Mouse (Mus musculus) C2C12 (cell line): ENCODE data around the gene Dera.

Experiments used
- CTCF ChIP-seq: IDR thresholded peaks from one replicate; pipeline ENCODE4 v1.5.1; 2011; ENCODE audit not compliant: control insufficient read depth, insufficient read depth, insufficient read length
- MAX ChIP-seq: IDR thresholded peaks from one replicate; pipeline ENCODE4 v1.6.1; 2011; ENCODE audit warnings: mild to moderate bottlenecking, control low read depth
- MYOG ChIP-seq: IDR thresholded peaks from one replicate; pipeline ENCODE4 v1.6.1; 2011; ENCODE audit not compliant: control insufficient read depth, insufficient read length; ENCODE audit errors: extremely low read depth

DNA sequence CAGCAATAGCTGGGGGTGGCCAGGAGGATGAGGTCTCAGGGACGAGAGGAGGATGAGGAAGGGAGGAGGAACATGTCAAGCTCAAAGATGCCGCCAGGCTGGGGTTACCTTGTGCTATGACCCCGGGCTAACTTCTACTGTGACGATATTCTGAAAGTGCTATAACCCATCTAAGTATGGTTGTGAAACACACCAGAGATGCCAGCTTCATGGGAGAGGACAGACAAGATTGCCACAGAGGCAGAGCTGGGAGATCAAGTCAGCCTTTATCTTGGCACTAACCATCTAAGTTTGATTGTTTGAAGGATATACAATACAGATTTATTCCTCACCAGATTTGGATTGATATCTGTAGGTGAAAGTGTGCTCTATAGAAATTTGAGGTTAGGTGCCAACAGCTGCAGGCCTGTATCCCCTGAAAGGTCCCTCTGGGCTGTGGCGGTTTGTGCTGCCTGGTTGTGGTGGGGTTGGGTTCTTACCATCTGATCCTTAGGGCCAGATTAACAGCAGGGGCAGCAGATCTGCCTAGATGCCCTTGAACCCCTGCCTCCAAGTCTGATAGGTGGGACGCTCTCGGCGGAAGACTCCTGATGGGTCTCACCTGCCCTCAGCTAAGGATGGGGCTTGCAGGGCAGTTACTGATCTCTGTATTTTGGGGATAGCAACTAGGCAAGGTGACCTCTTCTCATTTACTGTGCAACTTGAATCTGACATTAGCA is 18.7 kb downstream of the Dera start:
- TF ChIP-seq MYOG, result no peak
- no peak for TF ChIP-seq CTCF
- TF ChIP-seq MAX, result no peak
